Mouse (Mus musculus) megakaryocyte, embryonic 14.5 days (primary cell): ENCODE measurements around the gene Faf2.

Source experiments
- FLI1 ChIP-seq: IDR thresholded peaks from 2 replicates; pipeline ENCODE4 v1.6.1; 2012; ENCODE audit warnings: low read length, inconsistent platforms, mixed read lengths
- GATA1 ChIP-seq: IDR thresholded peaks from 3 replicates; pipeline ENCODE4 v1.6.1; 2012; ENCODE audit warnings: mixed read lengths, low read length, inconsistent platforms, borderline replicate concordance

- TF ChIP-seq GATA1 (no peak), FLI1 (no peak)
Measured at GRCm38 (mm10) chr13:54582860-54583259, 38.7 kb upstream of the Faf2 start.
